Mouse (Mus musculus) liver, adult 2 months (tissue): ENCODE measurements at regions not wholly inside any gene's neighbourhood (a gene's known extent, or its start where the extent isn't known, plus 50 kb on each side); places are given as distances from the start of the nearest gene placed in this dataset.

Experiments
- CTCF ChIP-seq: fragments of 200-500 bp; IDR thresholded peaks from 2 replicates; pipeline ENCODE4 v1.5.1; 2011; ENCODE audit warnings: low read depth, low read length, control low read depth
- POLR2A ChIP-seq: fragments of 200-500 bp; IDR thresholded peaks from 2 replicates; pipeline ENCODE4 v1.6.1; 2011; ENCODE audit warnings: low read length, control low read depth; ENCODE audit not compliant: insufficient read depth; ENCODE audit errors: extremely low read depth

GRCm38 (mm10) chr13:119149141-119149540 is 279.3 kb upstream of the Paip1 start:
- TF ChIP-seq CTCF = no peak
- no peak for TF ChIP-seq POLR2A
